Mouse (Mus musculus) naive thymus-derived CD4-positive, alpha-beta T cell, adult 2 months (primary cell): ENCODE measurements around the gene Wdpcp.

Experiments
- DNase-seq: peaks from one replicate; pipeline ENCODE4 v3.0.0-alpha.2; 2011; ENCODE audit warnings: low read depth

The Wdpcp gene

DNA sequence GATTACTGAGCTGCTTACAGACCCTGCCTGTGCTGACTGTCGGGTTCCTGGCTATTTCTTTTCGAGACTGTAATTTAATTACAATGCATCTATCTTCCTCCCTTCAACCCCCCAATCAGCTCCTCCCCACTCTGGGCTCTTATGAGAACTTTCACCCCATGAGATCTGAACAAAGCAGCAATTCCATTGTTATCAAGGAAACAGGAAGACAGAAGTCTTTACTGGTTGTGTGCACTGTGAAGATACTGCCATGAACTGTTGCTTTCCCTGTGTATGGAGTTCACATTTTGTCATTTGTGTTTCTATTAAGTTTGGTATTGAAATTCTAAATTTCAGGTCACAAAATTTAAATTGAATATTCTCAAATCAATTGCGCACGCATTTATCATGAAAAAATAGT, 177.5 kb downstream of the Wdpcp start:
- no peak for DNase-seq

GRCm38 (mm10) chr11:21763201-21763600, 191.2 kb downstream of the Wdpcp start:
- no peak for DNase-seq

- no peak for DNase-seq
Observed at GRCm38 (mm10) chr11:21788831-21789230, 216.8 kb downstream of the Wdpcp start.

DNA sequence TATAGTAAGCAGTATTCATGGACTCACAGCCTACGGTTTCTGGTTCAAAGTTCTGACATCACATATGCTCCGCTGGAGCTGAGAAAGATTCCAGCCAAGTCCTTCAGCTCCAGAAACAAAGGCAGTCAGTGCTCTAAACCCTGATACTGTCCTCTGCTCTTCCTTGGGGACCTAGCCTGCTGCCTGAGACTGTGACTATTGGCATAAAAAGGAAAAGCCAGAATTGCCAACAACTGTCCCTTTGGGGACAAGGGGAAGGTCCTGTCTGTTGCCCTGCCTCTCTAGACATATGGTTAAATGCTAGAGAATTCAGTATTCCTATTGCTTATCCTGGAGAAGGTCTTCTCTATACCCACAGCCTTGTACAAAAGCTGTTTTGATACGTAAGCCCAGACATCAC, 252.9 kb downstream of the Wdpcp start:
- no peak for DNase-seq

DNA sequence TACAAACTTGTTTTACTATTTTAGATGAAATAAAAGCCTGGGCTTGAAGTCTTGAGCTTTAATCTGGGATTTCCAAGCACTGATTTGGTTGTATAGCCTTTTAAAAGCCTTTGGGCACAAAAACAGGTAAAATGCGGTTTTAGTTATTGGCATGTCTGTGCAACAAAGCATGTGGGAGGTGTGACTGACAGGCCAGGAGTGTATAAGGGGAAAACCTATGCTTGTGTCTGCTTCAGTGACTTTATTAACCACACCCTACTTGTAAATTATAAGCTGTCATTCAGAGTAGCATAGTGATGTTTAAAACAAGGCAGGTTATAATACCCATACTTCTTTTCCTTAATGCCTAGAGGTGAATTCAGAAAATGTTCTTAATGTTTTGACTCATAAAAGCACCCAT, 254.5 kb downstream of the Wdpcp start:
- DNase-seq, result no peak

- DNase-seq, result no peak
Observed at GRCm38 (mm10) chr11:21847040-21847439, 275.0 kb downstream of the Wdpcp start.

DNA sequence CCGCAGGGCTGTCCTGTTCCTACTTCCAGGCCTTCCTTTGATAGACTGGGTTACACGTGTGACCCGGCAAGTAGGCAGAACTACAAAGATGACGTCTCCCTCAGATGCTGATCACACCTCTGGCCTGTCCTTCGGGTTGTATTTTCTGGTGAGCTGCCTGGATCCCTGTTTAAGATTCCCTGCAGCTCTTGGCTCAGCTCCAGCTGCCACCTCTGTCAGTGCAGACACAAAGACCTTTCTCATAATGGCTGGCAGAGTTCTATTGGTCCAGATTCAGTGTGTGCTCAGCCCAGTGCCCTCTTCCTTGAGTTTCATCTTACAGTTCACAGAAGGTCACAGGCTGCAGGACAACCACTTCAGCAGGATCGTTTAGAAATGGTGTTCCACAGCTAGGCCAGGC, 292.0 kb downstream of the Wdpcp start:
- DNase-seq, result no peak

- no peak for DNase-seq
Observed at GRCm38 (mm10) chr11:21864516-21864915, 292.5 kb downstream of the Wdpcp start.

GRCm38 (mm10) chr11:21868675-21869074, 296.6 kb downstream of the Wdpcp start:
- no peak for DNase-seq

DNA sequence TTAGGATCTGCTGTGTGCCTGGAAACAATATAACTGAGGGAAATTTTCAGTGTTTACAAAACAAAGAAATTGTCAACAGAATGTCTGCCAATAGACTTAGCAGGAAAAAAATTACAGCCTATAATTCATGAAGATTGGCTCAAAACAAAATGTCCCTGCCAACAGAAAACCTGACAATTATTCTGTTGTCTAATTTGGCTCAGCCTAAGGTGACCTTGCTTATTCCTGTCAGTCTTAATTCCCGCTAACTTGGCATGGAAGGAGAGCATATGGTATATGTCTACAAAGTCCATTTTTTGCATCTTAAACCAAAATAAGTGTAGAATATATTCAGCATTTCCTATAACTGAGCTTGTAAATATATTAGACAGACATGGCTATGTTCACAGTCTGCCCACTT, 298.8 kb downstream of the Wdpcp start:
- DNase-seq, result no peak

DNA sequence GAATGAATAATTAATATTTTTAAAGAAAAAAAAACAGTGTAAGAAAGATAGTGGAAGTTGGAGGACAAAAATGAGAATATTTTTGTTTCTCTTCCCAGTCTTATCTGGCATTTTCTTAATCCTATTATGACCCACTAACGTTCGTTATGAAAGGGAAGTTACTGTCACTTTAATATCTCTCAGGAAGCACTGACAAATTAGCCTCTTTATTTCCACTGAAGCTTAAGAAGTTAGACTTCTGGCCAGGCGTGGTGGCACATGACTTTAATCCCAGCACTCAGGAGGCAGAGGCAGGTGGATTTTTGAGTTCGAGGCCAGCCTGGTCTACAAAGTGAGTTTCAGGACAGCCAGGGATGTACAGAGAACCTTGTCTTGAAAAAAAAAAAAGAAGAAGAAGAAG, 299.7 kb downstream of the Wdpcp start:
- no peak for DNase-seq

GRCm38 (mm10) chr11:21875077-21875476, 303.0 kb downstream of the Wdpcp start:
- DNase-seq, result no peak

- no peak for DNase-seq
Observed at GRCm38 (mm10) chr11:21894696-21895095, 322.7 kb downstream of the Wdpcp start.

- no peak for DNase-seq
Observed at GRCm38 (mm10) chr11:21922531-21922930, 350.5 kb downstream of the Wdpcp start.
